Mouse (Mus musculus) Patski (cell line): ENCODE measurements around the gene Rasgrf1. TPM values are rescaled to one million over a fixed set of nuclear protein-coding genes. Genes with fewer than 3 reads are reported as not detected.

Source experiments
- ATAC-seq: fragments of 100-300 bp; one replicate; pipeline ENCODE4 v1.8.0; 2021
- CTCF ChIA-PET: fragments of 350-600 bp; sonication (Branson Sonifier 250); formaldehyde crosslinking; loops from one replicate; lab custom pipeline; 2022; ENCODE audit warnings: inconsistent platforms; lab: Charles Lee
- POLR2A ChIA-PET: fragments of 350-600 bp; sonication (Branson Sonifier 250); formaldehyde crosslinking; loops from one replicate; lab custom pipeline; 2022; ENCODE audit warnings: antibody characterized with exemption, inconsistent platforms; lab: Charles Lee
- DNase-seq: peaks from one replicate; pipeline ENCODE4 v3.0.0-alpha.2; 2011; ENCODE audit warnings: low read depth, low spot score
- H3K27me3 ChIP-seq: fragments of 371-371 bp; one replicate; pipeline ENCODE4 v1.5.1; 2021
- CTCF ChIP-seq: fragments of 100-300 bp; IDR thresholded peaks from one replicate; pipeline ENCODE4 v1.5.1; 2021
- in situ Hi-C: fragments of 300-500 bp; cut with MboI; formaldehyde crosslinking; loops from 3 replicates; pipeline ENCODE4 v1.11.1; 2018; ENCODE audit warnings: low pct_unique_long_range_greater_than_20kb, mixed read lengths
- polyA plus RNA-seq: library from polyadenylated mRNA; unstranded; gene quantifications from one replicate; pipeline ENCODE4 v1.2.3, GENCODE M21; 2021

The Rasgrf1 gene
- polyA plus RNA-seq, 1 experiment from 2014 or later = not detected

- POLR2A ChIA-PET = no interaction called here
Observed at GRCm38 (mm10) chr9:89970271-89970670, 60.6 kb downstream of the Rasgrf1 start.

GRCm38 (mm10) chr9:89970886-89971486, 61.3 kb downstream of the Rasgrf1 start:
- no peak for DNase-seq
- CTCF ChIA-PET = no interaction called here
- POLR2A ChIA-PET = no interaction called here
- ATAC-seq = no peak
- TF ChIP-seq CTCF = no peak
- H3K27me3 ChIP-seq = peaks cover 13% of the 10 kb centered on the region
- in situ Hi-C loops = no loop called here

More at GRCm38 (mm10) chr9:89970271-89970670, 60.6 kb downstream of the Rasgrf1 start:
- peaks cover 14% of the 10 kb centered on the region for H3K27me3 ChIP-seq
- no peak for TF ChIP-seq CTCF
- DNase-seq (no peak), ATAC-seq (no peak)
- in situ Hi-C loops = no loop called here
- CTCF ChIA-PET = no interaction called here

GRCm38 (mm10) chr9:89972321-89972720, 62.6 kb downstream of the Rasgrf1 start:
- in situ Hi-C loops = no loop called here
- ATAC-seq (peak; percentile 7), DNase-seq (no peak)
- CTCF ChIA-PET = no interaction called here
- POLR2A ChIA-PET = no interaction called here
- TF ChIP-seq CTCF = no peak
- H3K27me3 ChIP-seq = peaks cover 8% of the 10 kb centered on the region

- CTCF ChIA-PET = no interaction called here
- DNase-seq = no peak
- H3K27me3 ChIP-seq = no peaks in the 10 kb centered on the region
- POLR2A ChIA-PET = no interaction called here
- in situ Hi-C loops = no loop called here
- TF ChIP-seq CTCF = peak; percentile 36
- ATAC-seq = no peak
Observed at GRCm38 (mm10) chr9:89973856-89974255, 64.1 kb downstream of the Rasgrf1 start.

- ATAC-seq = no peak
- TF ChIP-seq CTCF = no peak
Observed at GRCm38 (mm10) chr9:89974463-89974931, 64.8 kb downstream of the Rasgrf1 start.

GRCm38 (mm10) chr9:89976366-89976940, 66.7 kb downstream of the Rasgrf1 start:
- ChIA-PET POLR2A (no interaction called here), CTCF (no interaction called here)
- in situ Hi-C loops = loop anchor here (5.0 kb wide), 1 partner anchor 149 kb away; no protein-coding TSS in a partner anchor
- H3K27me3 ChIP-seq = no peaks in the 10 kb centered on the region
- ATAC-seq (no peak), DNase-seq (no peak)
- no peak for TF ChIP-seq CTCF

More at GRCm38 (mm10) chr9:89974463-89974931, 64.8 kb downstream of the Rasgrf1 start:
- in situ Hi-C loops = no loop called here
- POLR2A ChIA-PET = no interaction called here
- no peak for DNase-seq
- no peaks in the 10 kb centered on the region for H3K27me3 ChIP-seq
- CTCF ChIA-PET = no interaction called here

GRCm38 (mm10) chr9:89979248-89979647, 69.5 kb downstream of the Rasgrf1 start:
- ATAC-seq = no peak
- DNase-seq = no peak
- CTCF ChIA-PET = interaction anchor here (1.1 kb wide), 1 partner anchor 9 kb away, joined by 3 read pairs; no protein-coding TSS in a partner anchor
- POLR2A ChIA-PET = no interaction called here
- H3K27me3 ChIP-seq = no peaks in the 10 kb centered on the region
- TF ChIP-seq CTCF = no peak
- in situ Hi-C loops = loop anchor here (5.0 kb wide), 1 partner anchor 152 kb away; no protein-coding TSS in a partner anchor

- TF ChIP-seq CTCF = no peak
- H3K27me3 ChIP-seq = no peaks in the 10 kb centered on the region
- in situ Hi-C loops = no loop called here
- DNase-seq (no peak), ATAC-seq (no peak)
- ChIA-PET CTCF (interaction anchor here (1.0 kb wide), 1 partner anchor 8 kb away, joined by 3 read pairs; no protein-coding TSS in a partner anchor), POLR2A (no interaction called here)
Observed at GRCm38 (mm10) chr9:89982256-89982655, 72.5 kb downstream of the Rasgrf1 start.

GRCm38 (mm10) chr9:89988053-89988452, 78.3 kb downstream of the Rasgrf1 start:
- no peak for TF ChIP-seq CTCF
- no peaks in the 10 kb centered on the region for H3K27me3 ChIP-seq
- ATAC-seq (no peak), DNase-seq (no peak)
- ChIA-PET CTCF (interaction anchor here (0.6 to 1.2 kb wide), 2 partner anchors 8 to 11 kb away, joined by 3 to 4 read pairs; no protein-coding TSS in a partner anchor), POLR2A (no interaction called here)
- in situ Hi-C loops = no loop called here

GRCm38 (mm10) chr9:89988811-89989528, 79.3 kb downstream of the Rasgrf1 start:
- TF ChIP-seq CTCF = no peak
- no peaks in the 10 kb centered on the region for H3K27me3 ChIP-seq
- CTCF ChIA-PET = interaction anchor here (0.6 to 1.2 kb wide), 2 partner anchors 9 to 10 kb away, joined by 3 to 4 read pairs; no protein-coding TSS in a partner anchor
- in situ Hi-C loops = no loop called here
- DNase-seq (no peak), ATAC-seq (no peak)
- POLR2A ChIA-PET = interaction anchor here (0.6 kb wide), 1 partner anchor 40 kb away, joined by 3 read pairs; no protein-coding TSS in a partner anchor
